10 mouse cellular contexts compared by ENCODE assay signal in genomic region chr19:10801070-10801469, GRCm38 (mm10). TPM values are rescaled to one million over a fixed set of nuclear protein-coding genes. Genes with fewer than 3 reads are reported as not detected.
DNase-seq lines count a peak whose midpoint lies in the region; ATAC-seq lines count a peak whose summit lies in the region.
"Had no signal": no experiment of that assay in that cellular context is flagged by ENCODE, and none has a peak within 500 bp of the region (broad histone marks: within the 10 kb centered on the region; RNA-seq: fewer than 3 reads in every experiment).

No protein-coding gene starts in this region.

- H3K27ac ChIP-seq in midbrain, embryonic 15.5 days, result 0 out of 2 replicates have a peak overlapping the region, but pooled peaks have one; percentile 14
- H3K27ac ChIP-seq in heart, embryonic 12.5 days (ENCODE audit: poor library complexity, severe bottlenecking), result no peak overlapping the region

- no peaks in the 10 kb centered on the region for H3K27me3 ChIP-seq in midbrain, embryonic 15.5 days (replicated peaks)
- peaks cover 16% of the 10 kb centered on the region for H3K27me3 ChIP-seq in heart, embryonic 12.5 days (replicated peaks)

- peak; percentile 29 for DNase-seq in adrenal gland, postnatal 14 days
- DNase-seq in adrenal gland, postnatal 4 days (ENCODE audit: low spot score in 2 of 2), result no peak
- DNase-seq in layer of hippocampus, adult 11-12 months (ENCODE audit: low spot score), result peak; percentile 61
- no peak for DNase-seq in urinary bladder, postnatal 10 days (ENCODE audit: low spot score)
- DNase-seq in thymus, adult 18-20 months, result no peak
- DNase-seq: kidney, adult 8-10 months had no signal

- no peak overlapping the region for H3K9ac ChIP-seq in midbrain, embryonic 15.5 days
- no peak overlapping the region for H3K9ac ChIP-seq in heart, embryonic 12.5 days

- no peak overlapping the region for H3K4me2 ChIP-seq in midbrain, embryonic 15.5 days
- H3K4me2 ChIP-seq in heart, embryonic 12.5 days, result no peak overlapping the region

- WGBS in midbrain, embryonic 15.5 days, result 55% methylated on average over 6 of the region's 6 CpGs
- 72% methylated on average over 6 of the region's 6 CpGs for WGBS in heart, embryonic 12.5 days

- H3K4me3 ChIP-seq in midbrain, embryonic 15.5 days, result no peak overlapping the region
- H3K4me3 ChIP-seq in heart, embryonic 12.5 days, result no peak overlapping the region

- ATAC-seq in activated CD4-positive, CD25-positive, alpha-beta regulatory T cell, adult 4 months, result peak; percentile 62
- peak; percentile 67 for ATAC-seq in midbrain, embryonic 15.5 days (replicated peaks)
- no peak for ATAC-seq in heart, embryonic 12.5 days (ENCODE audit: insufficient number of reproducible peaks, low FRiP score)

- H3K4me1 ChIP-seq in midbrain, embryonic 15.5 days, result no peaks in the 10 kb centered on the region
- H3K4me1 ChIP-seq in heart, embryonic 12.5 days (replicated peaks), result no peaks in the 10 kb centered on the region

- no peaks in the 10 kb centered on the region for H3K9me3 ChIP-seq in midbrain, embryonic 15.5 days
- H3K9me3 ChIP-seq in heart, embryonic 12.5 days (replicated peaks), result no peaks in the 10 kb centered on the region

- H3K36me3 ChIP-seq in midbrain, embryonic 15.5 days (replicated peaks), result no peaks in the 10 kb centered on the region
- no peaks in the 10 kb centered on the region for H3K36me3 ChIP-seq in heart, embryonic 12.5 days

RNA-seq across cellular contexts. Expression of gene Cd6, which starts 28.8 kb away (rescaled TPM):
- total RNA-seq in adrenal gland, postnatal 14 days (2021), result 0.41 and 5.2 TPM in 2 replicates
- under 1 TPM; 0.20 to 0.23 TPM for total RNA-seq in adrenal gland, postnatal 4 days (2021)
- polyA plus RNA-seq in activated CD4-positive, CD25-positive, alpha-beta regulatory T cell, adult 4 months (2017; shearing (Covaris generic)), result 100 to 1,000 TPM; 365 to 512 TPM
- polyA plus RNA-seq in midbrain, embryonic 15.5 days (2015; fragmentation: Nextera tagmentation; extraction: Ambion mirVana), result 0.19 TPM in 1 of 2 replicates, not detected in the other
- polyA plus RNA-seq in heart, embryonic 12.5 days (2016; fragmentation: Nextera tagmentation; extraction: Ambion mirVana), result not detected in 2 replicates
- polyA plus RNA-seq: testis, adult 2 months had no signal

RNA-seq across cellular contexts. Expression of gene Slc15a3, which starts 38.5 kb away (rescaled TPM):
- 2.0 and 2.6 TPM in 2 replicates for total RNA-seq in adrenal gland, postnatal 14 days (2021)
- 1 to 10 TPM; 3.5 to 3.8 TPM for total RNA-seq in adrenal gland, postnatal 4 days (2021)
- 1 to 10 TPM; 3.8 to 6.2 TPM for polyA plus RNA-seq in activated CD4-positive, CD25-positive, alpha-beta regulatory T cell, adult 4 months (2017; shearing (Covaris generic))
- polyA plus RNA-seq in midbrain, embryonic 15.5 days (2015; fragmentation: Nextera tagmentation; extraction: Ambion mirVana), result 0.13 and 0.31 TPM in 2 replicates
- 0.23 and 0.41 TPM in 2 replicates for polyA plus RNA-seq in heart, embryonic 12.5 days (2016; fragmentation: Nextera tagmentation; extraction: Ambion mirVana)

Comparison
In these comparisons a context has a peak if more than half of its experiments do, and no peak if none do; other contexts are left out.
1. DNase-seq: peak in adrenal gland, postnatal 14 days (single experiment) and layer of hippocampus, adult 11-12 months (single experiment); none in adrenal gland, postnatal 4 days (0 of 2), urinary bladder, postnatal 10 days (single experiment) and thymus, adult 18-20 months (0 of 2).
2. RNA of gene Cd6, which starts 28.8 kb away (polyA plus RNA-seq): 365 to 512 TPM in activated CD4-positive, CD25-positive, alpha-beta regulatory T cell, adult 4 months; 0.19 TPM in midbrain, embryonic 15.5 days and not detected in heart, embryonic 12.5 days; every median in the first group is over 100 times any median in the second.